Mouse (Mus musculus) liver, postnatal 0 days (tissue): ENCODE results near the gene Prpsap2.

Experiments used
- CTCF ChIP-seq: sonication (generic); IDR thresholded peaks from 2 replicates; pipeline ENCODE4 v1.5.1; 2016; ENCODE audit warnings: antibody characterized with exemption, low read depth
- EP300 ChIP-seq: IDR thresholded peaks from 2 replicates; pipeline ENCODE4 v1.6.1; 2016; ENCODE audit warnings: antibody characterized with exemption, low read depth, mild to moderate bottlenecking

- TF ChIP-seq CTCF (no peak), EP300 (no peak)
These were observed 46.7 kb upstream of the Prpsap2 start for GRCm38 (mm10) chr11:61808551-61809117.
